Mouse (Mus musculus) testis, adult 2 months (tissue): ENCODE measurements at regions not wholly inside any gene's neighbourhood (a gene's known extent, or its start where the extent isn't known, plus 50 kb on each side); places are given as distances from the start of the nearest gene placed in this dataset.

Experiments
- CTCF ChIP-seq: fragments of 200-500 bp; IDR thresholded peaks from 2 replicates; pipeline ENCODE4 v1.5.1; 2012; ENCODE audit warnings: low read depth, mild to moderate bottlenecking, inconsistent platforms, low read length, moderate library complexity; ENCODE audit not compliant: control insufficient read depth, insufficient read depth, insufficient replicate concordance
- POLR2A ChIP-seq: fragments of 200-500 bp; IDR thresholded peaks from 2 replicates; pipeline ENCODE4 v1.6.1; 2012; ENCODE audit warnings: low read depth, mild to moderate bottlenecking, inconsistent platforms, low read length, moderate library complexity; ENCODE audit not compliant: control insufficient read depth

DNA sequence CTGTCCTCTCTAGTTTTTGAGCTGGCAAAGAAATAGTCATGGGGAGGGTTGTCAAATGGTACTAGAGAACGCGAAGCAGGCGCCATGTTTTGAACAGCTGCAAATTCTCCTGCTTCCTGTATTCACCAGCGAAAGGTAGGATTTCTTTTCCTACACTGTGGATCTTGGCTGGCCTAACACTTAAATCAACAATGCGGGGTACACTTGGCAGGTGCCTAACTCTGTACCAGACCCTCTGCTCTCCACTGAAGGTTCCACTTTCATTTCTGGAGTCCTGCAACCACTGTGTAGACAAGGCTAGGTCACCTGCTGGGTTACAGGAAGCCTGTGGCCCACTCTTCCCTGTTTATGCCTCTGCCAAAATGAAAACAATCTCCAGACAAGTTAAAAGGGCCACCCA is 239.6 kb downstream of the Cxcl12 start:
- TF ChIP-seq CTCF (no peak), POLR2A (no peak)
